Mouse (Mus musculus) embryonic fibroblast, embryonic 13.5 days (primary cell): ENCODE measurements around the gene Dop1a.

Source experiments
- CTCF ChIP-seq: IDR thresholded peaks from 2 replicates; pipeline ENCODE4 v1.5.1; 2011; ENCODE audit warnings: mild to moderate bottlenecking, control low read depth, low read length, moderate library complexity, borderline replicate concordance; ENCODE audit not compliant: insufficient read depth
- POLR2A ChIP-seq: IDR thresholded peaks from 2 replicates; pipeline ENCODE4 v1.6.1; 2011; ENCODE audit warnings: low read depth, mild to moderate bottlenecking, control low read depth, low read length, moderate library complexity

GRCm38 (mm10) chr9:86592676-86593668, 126.0 kb downstream of the Dop1a start:
- TF ChIP-seq CTCF (no peak), POLR2A (no peak)
